Mouse (Mus musculus): ENCODE measurements around the gene Atp6v0e.

- no peak for TF ChIP-seq GATA1 (IDR thresholded peaks at IDR 0.05; ENCODE audit: low read length)
- no peak for TF ChIP-seq TAL1 (IDR thresholded peaks at IDR 0.05; ENCODE audit: low read length)
These were observed 42.7 kb downstream of the Atp6v0e start for GRCm38 (mm10) chr17:26705463-26706359.

Data from erythroblast, embryonic 14.5 days (primary cell).